Mouse (Mus musculus) liver, adult 2 months (tissue): ENCODE data around the gene Mt1.

Experiments
- CTCF ChIP-seq: fragments of 200-500 bp; IDR thresholded peaks from 2 replicates; pipeline ENCODE4 v1.5.1; 2011; ENCODE audit warnings: low read depth, low read length, control low read depth
- POLR2A ChIP-seq: fragments of 200-500 bp; IDR thresholded peaks from 2 replicates; pipeline ENCODE4 v1.6.1; 2011; ENCODE audit warnings: low read length, control low read depth; ENCODE audit not compliant: insufficient read depth; ENCODE audit errors: extremely low read depth

- TF ChIP-seq CTCF: no peak
- TF ChIP-seq POLR2A: no peak
These were observed 5.5 kb downstream of the Mt1 start for GRCm38 (mm10) chr8:94184357-94184843.
